Mouse (Mus musculus): Measurements from ENCODE around the gene Far2. TPM values are rescaled to one million over a fixed set of nuclear protein-coding genes. Genes with fewer than 3 reads are reported as not detected.

Far2 gene
- total and polyA plus RNA-seq, 3 experiments = not detected

GRCm38 (mm10) chr6:148063131-148063530 lies 16.1 kb downstream of the Far2 start:
- no peak for DNase-seq
- no peak overlapping the region for H3K4me3 ChIP-seq
- intact Hi-C loops (cut with DNase I) = no loop called here
- H3K9ac ChIP-seq (ENCODE audit: low read depth, low read length) = no peak overlapping the region
- H3K27ac ChIP-seq = no peak overlapping the region
- no peaks in the 10 kb centered on the region for H3K4me1 ChIP-seq (ENCODE audit: control insufficient read depth, insufficient read depth, low read length)
- no peaks in the 10 kb centered on the region for H3K27me3 ChIP-seq (ENCODE audit: control insufficient read depth, insufficient read depth, low read length)
- 71% methylated on average over 3 of the region's 3 CpGs for WGBS
- no peaks in the 10 kb centered on the region for H3K36me3 ChIP-seq (ENCODE audit: control insufficient read depth, insufficient read depth, low read length)
- TF ChIP-seq EP300 (IDR thresholded peaks at IDR 0.05; ENCODE audit: insufficient read depth, low read depth, low read length) = no peak
- no peak for TF ChIP-seq POLR2A (IDR thresholded peaks at IDR 0.05; ENCODE audit: insufficient read depth, low read depth, low read length)
- TF ChIP-seq CTCF (IDR thresholded peaks at IDR 0.05) = no peak
- H3K79me2 ChIP-seq (replicated peaks; ENCODE audit: control insufficient read depth, insufficient read depth, low read length) = no peaks in the 10 kb centered on the region

GRCm38 (mm10) chr6:148066267-148066666 lies 19.2 kb downstream of the Far2 start:
- H3K27me3 ChIP-seq (ENCODE audit: control insufficient read depth, insufficient read depth, low read length) = no peaks in the 10 kb centered on the region
- H3K27ac ChIP-seq = no peak overlapping the region
- no peak overlapping the region for H3K9ac ChIP-seq (ENCODE audit: low read depth, low read length)
- TF ChIP-seq POLR2A (IDR thresholded peaks at IDR 0.05; ENCODE audit: insufficient read depth, low read depth, low read length) (no peak), CTCF (IDR thresholded peaks at IDR 0.05) (no peak), EP300 (IDR thresholded peaks at IDR 0.05; ENCODE audit: insufficient read depth, low read depth, low read length) (no peak)
- WGBS = 40% methylated on average over 5 of the region's 5 CpGs
- intact Hi-C loops (cut with DNase I) = no loop called here
- H3K79me2 ChIP-seq (replicated peaks; ENCODE audit: control insufficient read depth, insufficient read depth, low read length) = no peaks in the 10 kb centered on the region
- H3K36me3 ChIP-seq (ENCODE audit: control insufficient read depth, insufficient read depth, low read length) = no peaks in the 10 kb centered on the region
- H3K4me3 ChIP-seq = no peak overlapping the region
- no peaks in the 10 kb centered on the region for H3K4me1 ChIP-seq (ENCODE audit: control insufficient read depth, insufficient read depth, low read length)
- no peak for DNase-seq

- Histone ChIP-seq H3K36me3 (ENCODE audit: control insufficient read depth, insufficient read depth, low read length) (no peaks in the 10 kb centered on the region), H3K79me2 (replicated peaks; ENCODE audit: control insufficient read depth, insufficient read depth, low read length) (no peaks in the 10 kb centered on the region), H3K4me3 (no peak overlapping the region), H3K27me3 (ENCODE audit: control insufficient read depth, insufficient read depth, low read length) (no peaks in the 10 kb centered on the region), H3K9ac (ENCODE audit: low read depth, low read length) (no peak overlapping the region), H3K27ac (no peak overlapping the region), H3K4me1 (ENCODE audit: control insufficient read depth, insufficient read depth, low read length) (no peaks in the 10 kb centered on the region)
- intact Hi-C loops (cut with DNase I) = no loop called here
- no peak for TF ChIP-seq EP300 (IDR thresholded peaks at IDR 0.05; ENCODE audit: insufficient read depth, low read depth, low read length)
- TF ChIP-seq CTCF (IDR thresholded peaks at IDR 0.05) = no peak
- no peak for TF ChIP-seq POLR2A (IDR thresholded peaks at IDR 0.05; ENCODE audit: insufficient read depth, low read depth, low read length)
- 81% methylated on average over 4 of the region's 4 CpGs for WGBS
- DNase-seq = no peak
These were observed 21.7 kb downstream of the Far2 start for GRCm38 (mm10) chr6:148068786-148069185.

GRCm38 (mm10) chr6:148073599-148073998 lies 26.5 kb downstream of the Far2 start:
- intact Hi-C loops (cut with DNase I) = no loop called here
- no peak for DNase-seq
- WGBS = 49% methylated on average over 3 of the region's 3 CpGs
- no peaks in the 10 kb centered on the region for H3K4me1 ChIP-seq (ENCODE audit: control insufficient read depth, insufficient read depth, low read length)
- H3K9ac ChIP-seq (ENCODE audit: low read depth, low read length) = no peak overlapping the region
- no peak overlapping the region for H3K4me3 ChIP-seq
- no peaks in the 10 kb centered on the region for H3K36me3 ChIP-seq (ENCODE audit: control insufficient read depth, insufficient read depth, low read length)
- no peak overlapping the region for H3K27ac ChIP-seq
- no peaks in the 10 kb centered on the region for H3K27me3 ChIP-seq (ENCODE audit: control insufficient read depth, insufficient read depth, low read length)
- H3K79me2 ChIP-seq (replicated peaks; ENCODE audit: control insufficient read depth, insufficient read depth, low read length) = no peaks in the 10 kb centered on the region
- TF ChIP-seq CTCF (IDR thresholded peaks at IDR 0.05) (no peak), POLR2A (IDR thresholded peaks at IDR 0.05; ENCODE audit: insufficient read depth, low read depth, low read length) (no peak), EP300 (IDR thresholded peaks at IDR 0.05; ENCODE audit: insufficient read depth, low read depth, low read length) (no peak)

GRCm38 (mm10) chr6:148074211-148074864 lies 27.3 kb downstream of the Far2 start:
- H3K4me3 ChIP-seq = no peak overlapping the region
- no peak for TF ChIP-seq CTCF (IDR thresholded peaks at IDR 0.05)
- no peak for TF ChIP-seq POLR2A (IDR thresholded peaks at IDR 0.05; ENCODE audit: insufficient read depth, low read depth, low read length)
- TF ChIP-seq EP300 (IDR thresholded peaks at IDR 0.05; ENCODE audit: insufficient read depth, low read depth, low read length) = no peak
- H3K79me2 ChIP-seq (replicated peaks; ENCODE audit: control insufficient read depth, insufficient read depth, low read length) = no peaks in the 10 kb centered on the region
- no peaks in the 10 kb centered on the region for H3K4me1 ChIP-seq (ENCODE audit: control insufficient read depth, insufficient read depth, low read length)
- H3K9ac ChIP-seq (ENCODE audit: low read depth, low read length) = no peak overlapping the region
- H3K27ac ChIP-seq = no peak overlapping the region
- no peaks in the 10 kb centered on the region for H3K36me3 ChIP-seq (ENCODE audit: control insufficient read depth, insufficient read depth, low read length)
- intact Hi-C loops (cut with DNase I) = no loop called here
- no peak for DNase-seq
- H3K27me3 ChIP-seq (ENCODE audit: control insufficient read depth, insufficient read depth, low read length) = no peaks in the 10 kb centered on the region

GRCm38 (mm10) chr6:148083864-148084263 lies 36.8 kb downstream of the Far2 start:
- Histone ChIP-seq H3K79me2 (replicated peaks; ENCODE audit: control insufficient read depth, insufficient read depth, low read length) (no peaks in the 10 kb centered on the region), H3K4me1 (ENCODE audit: control insufficient read depth, insufficient read depth, low read length) (no peaks in the 10 kb centered on the region), H3K9ac (ENCODE audit: low read depth, low read length) (no peak overlapping the region), H3K4me3 (no peak overlapping the region), H3K27me3 (ENCODE audit: control insufficient read depth, insufficient read depth, low read length) (no peaks in the 10 kb centered on the region), H3K36me3 (ENCODE audit: control insufficient read depth, insufficient read depth, low read length) (no peaks in the 10 kb centered on the region), H3K27ac (no peak overlapping the region)
- WGBS = 71% methylated on average over 2 of the region's 2 CpGs
- DNase-seq = no peak
- TF ChIP-seq CTCF (IDR thresholded peaks at IDR 0.05) (no peak), POLR2A (IDR thresholded peaks at IDR 0.05; ENCODE audit: insufficient read depth, low read depth, low read length) (no peak), EP300 (IDR thresholded peaks at IDR 0.05; ENCODE audit: insufficient read depth, low read depth, low read length) (no peak)
- intact Hi-C loops (cut with DNase I) = no loop called here
